Mouse (Mus musculus) B cell, adult (primary cell): ENCODE results near the gene Tmem247. TPM values are rescaled to one million over a fixed set of nuclear protein-coding genes. Genes with fewer than 3 reads are reported as not detected.

Source experiments
- total RNA-seq: library from RNA; stranded (reverse); gene quantifications from 4 replicates; pipeline ENCODE4 v1.2.4, GENCODE M21; 2023; ENCODE audit not compliant: inconsistent age

The Tmem247 gene
- total RNA-seq: not detected in 4 replicates

GRCm38 (mm10) chr17:86917048-86917447, at the start of gene Tmem247:
Tmem247 (plus strand) TSS chr17:86917348.

GRCm38 (mm10) chr17:86947840-86948796, 31.0 kb downstream of the Tmem247 start, which contains the start of gene Atp6v1e2:
Atp6v1e2 (minus strand) TSS chr17:86947897.

GRCm38 (mm10) chr17:86962894-86963585, 45.9 kb downstream of the Tmem247 start, which contains the start of gene Rhoq:
Rhoq (plus strand) TSS chr17:86963082.

Other genes starting within 250 kb of the Tmem247 start
- 0.10 to 0.67 TPM (median 0.44 TPM) in 4 replicates for gene Epas1, start 163.6 kb upstream of the Tmem247 start, total RNA-seq
- not detected in 4 replicates for gene Atp6v1e2, start 30.5 kb downstream of the Tmem247 start, total RNA-seq
- gene Rhoq, start 45.7 kb downstream of the Tmem247 start, total RNA-seq: 53.2 to 69.4 TPM (median 62.3 TPM) in 4 replicates
- gene Pigf, start 108.1 kb downstream of the Tmem247 start, total RNA-seq: 14.0 to 18.1 TPM (median 15.1 TPM) in 4 replicates
- 49.1 to 60.2 TPM (median 57.6 TPM) in 4 replicates for gene Cript, start 108.2 kb downstream of the Tmem247 start, total RNA-seq
- 37.6 to 42.1 TPM (median 41.3 TPM) in 4 replicates for gene Socs5, start 190.3 kb downstream of the Tmem247 start, total RNA-seq